Mouse (Mus musculus): ENCODE measurements around the gene Tacc3.

The Tacc3 gene

GRCm38 (mm10) chr5:33722266-33723018 is 64.5 kb downstream of the Tacc3 start:
- DNase-seq (ENCODE audit: low spot score in 2 of 2), result no peak

- no peak for DNase-seq (ENCODE audit: low spot score in 2 of 2)
These were observed 65.2 kb downstream of the Tacc3 start for GRCm38 (mm10) chr5:33723019-33723640.

- DNase-seq (ENCODE audit: low spot score in 2 of 2), result no peak
These were observed 65.9 kb downstream of the Tacc3 start for GRCm38 (mm10) chr5:33723641-33724465.

GRCm38 (mm10) chr5:33726081-33726647 is 68.2 kb downstream of the Tacc3 start:
- peak in 1 of 2 experiments; percentile 54 for DNase-seq (ENCODE audit: low spot score in 2 of 2)

- no peak for DNase-seq (ENCODE audit: low spot score in 2 of 2)
These were observed 69.0 kb downstream of the Tacc3 start for GRCm38 (mm10) chr5:33726891-33727290.
